Mouse (Mus musculus) E14TG2a.4 (cell line): ENCODE data around the gene Lpp.

Experiments
- CTCF ChIP-seq: conservative IDR thresholded peaks from 2 replicates; pipeline ENCODE4 v1.5.1; 2014; ENCODE audit warnings: low read length
- NANOG ChIP-seq: IDR thresholded peaks from 2 replicates; pipeline ENCODE4 v1.6.1; 2014; ENCODE audit warnings: borderline replicate concordance, low read length, mixed read lengths
- POU5F1 ChIP-seq: IDR thresholded peaks from 2 replicates; pipeline ENCODE4 v1.6.1; 2014; ENCODE audit warnings: low read length, borderline replicate concordance

GRCm38 (mm10) chr16:24766596-24766995 is 373.3 kb downstream of the Lpp start:
- TF ChIP-seq CTCF (no peak), NANOG (no peak), POU5F1 (no peak)
